Mouse (Mus musculus) c-Kit-positive CD71-positive TER-119-positive erythroid progenitor cells, embryonic 14.5 days (primary cell): ENCODE results near the gene Mta1.

Experiments
- DNase-seq: peaks from one replicate; pipeline ENCODE4 v3.0.0-alpha.2; 2013; ENCODE audit warnings: low spot score

The Mta1 gene

DNA sequence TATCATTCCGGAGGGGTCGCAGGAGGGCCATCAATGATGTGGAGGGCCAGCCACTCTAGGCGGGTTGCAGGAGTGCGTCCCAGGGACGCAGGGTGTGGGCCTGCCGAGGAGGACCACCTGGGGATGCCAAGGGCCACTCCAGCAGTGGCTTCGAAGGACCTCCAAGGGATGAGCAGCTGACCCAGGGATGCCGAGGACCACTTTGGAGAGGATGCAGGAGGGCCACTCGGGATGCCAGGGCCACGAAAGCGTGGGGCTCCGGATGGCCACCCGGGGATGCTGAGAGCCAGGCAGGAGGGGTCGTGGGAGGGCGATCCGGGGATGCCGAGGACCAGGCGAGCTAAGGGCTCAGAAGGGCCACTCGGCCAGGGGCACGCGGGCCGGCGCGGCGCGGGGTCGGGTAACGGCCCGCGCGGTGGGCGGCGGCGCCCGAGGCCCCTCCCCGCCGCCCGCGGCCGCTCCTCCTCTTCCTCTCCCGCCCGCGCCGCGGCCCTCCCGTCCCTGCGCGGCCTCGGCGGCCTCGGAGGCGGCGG lies at the start of gene Mta1:
Gene Mta1, plus strand, starts transcription at position 530 of the 533 bp plus-strand sequence.
- no peak for DNase-seq

DNA sequence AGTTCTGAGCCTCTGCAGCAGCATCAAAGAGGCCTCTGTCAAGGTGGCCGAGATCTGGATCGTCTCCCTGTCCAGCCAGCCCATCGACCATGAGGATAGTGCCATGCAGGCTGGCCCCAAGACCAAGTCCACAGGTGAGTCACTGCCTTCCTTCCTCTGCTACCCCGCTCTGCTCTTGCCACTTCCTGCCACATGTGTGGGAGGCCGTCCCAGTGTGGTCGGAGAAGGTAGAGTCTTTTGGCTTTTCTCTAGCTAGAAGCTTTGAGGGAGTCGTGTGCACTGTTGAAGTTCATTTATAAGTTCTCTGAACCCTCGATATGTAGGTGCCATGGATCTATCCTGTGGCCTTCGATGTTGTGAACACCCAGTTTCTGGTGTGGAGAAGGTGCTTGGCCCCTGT lies 48.2 kb upstream of the Mta1 start:
- no peak for DNase-seq

- no peak for DNase-seq
Measured at GRCm38 (mm10) chr12:113050671-113051070, 47.4 kb upstream of the Mta1 start.

DNA sequence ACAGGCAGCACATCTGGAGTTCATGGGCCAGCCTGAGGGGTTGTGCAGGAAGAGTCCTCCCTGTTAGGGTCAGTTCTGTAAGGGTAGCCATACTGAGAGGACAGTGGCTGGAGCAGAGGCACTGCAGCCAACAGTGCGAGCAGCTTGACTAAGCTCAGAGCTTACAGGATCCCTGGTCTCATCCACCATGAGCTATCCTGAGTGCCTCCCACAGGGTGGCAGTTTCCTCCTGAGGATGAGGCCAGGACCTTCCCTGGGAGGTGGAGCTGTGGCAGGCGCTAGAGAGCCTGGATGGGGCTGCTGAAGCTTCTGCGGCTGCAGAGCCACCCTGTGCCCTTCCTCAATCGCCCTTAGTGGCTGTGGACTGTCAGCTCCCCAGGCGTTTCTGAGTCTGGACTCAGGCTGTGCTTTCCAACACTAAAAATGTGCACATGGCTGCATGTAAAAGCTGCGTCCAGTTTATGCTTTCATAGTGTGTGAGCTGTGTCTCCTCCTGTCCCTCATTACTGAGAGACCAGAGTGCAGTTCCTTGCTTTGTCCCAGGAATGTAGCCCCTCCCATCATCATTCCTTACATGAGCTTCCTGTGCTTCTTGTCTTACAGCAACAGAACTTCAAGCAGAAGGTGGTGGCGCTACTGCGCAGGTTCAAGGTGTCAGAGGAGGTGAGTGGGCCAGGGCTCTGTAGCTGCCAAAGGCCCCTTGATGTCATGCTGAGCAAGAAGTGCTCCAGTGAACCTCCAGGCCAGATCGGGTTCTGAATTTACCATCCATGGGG lies 46.3 kb upstream of the Mta1 start:
- no peak for DNase-seq

GRCm38 (mm10) chr12:113056089-113056488 lies 42.0 kb upstream of the Mta1 start:
- no peak for DNase-seq

- DNase-seq = no peak
Measured at GRCm38 (mm10) chr12:113060178-113060577, 37.9 kb upstream of the Mta1 start.

- no peak for DNase-seq
Measured at GRCm38 (mm10) chr12:113061606-113062005, 36.5 kb upstream of the Mta1 start.

- DNase-seq = no peak
Measured at GRCm38 (mm10) chr12:113062201-113062600, 35.9 kb upstream of the Mta1 start.

DNA sequence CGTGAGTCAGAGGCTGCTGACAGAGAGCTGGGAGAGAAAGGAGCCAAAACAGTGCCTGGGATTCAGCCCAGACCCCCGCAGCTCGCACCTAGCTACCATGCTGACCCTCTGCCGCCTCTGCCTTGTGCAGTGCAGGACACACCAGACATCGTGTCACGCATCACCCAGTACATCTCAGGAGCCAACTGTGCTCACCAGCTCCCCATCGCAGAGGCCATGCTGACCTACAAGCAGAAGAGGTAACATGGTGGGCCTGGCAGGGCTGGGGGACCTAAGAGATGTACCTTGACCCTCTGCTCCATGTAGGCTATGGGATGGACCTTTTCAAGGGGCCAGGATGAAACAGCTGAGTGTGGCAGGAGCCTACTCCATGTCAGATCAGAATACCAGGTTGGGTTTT lies 34.4 kb upstream of the Mta1 start:
- DNase-seq = no peak

- no peak for DNase-seq
Measured at GRCm38 (mm10) chr12:113068002-113068401, 30.1 kb upstream of the Mta1 start.

DNA sequence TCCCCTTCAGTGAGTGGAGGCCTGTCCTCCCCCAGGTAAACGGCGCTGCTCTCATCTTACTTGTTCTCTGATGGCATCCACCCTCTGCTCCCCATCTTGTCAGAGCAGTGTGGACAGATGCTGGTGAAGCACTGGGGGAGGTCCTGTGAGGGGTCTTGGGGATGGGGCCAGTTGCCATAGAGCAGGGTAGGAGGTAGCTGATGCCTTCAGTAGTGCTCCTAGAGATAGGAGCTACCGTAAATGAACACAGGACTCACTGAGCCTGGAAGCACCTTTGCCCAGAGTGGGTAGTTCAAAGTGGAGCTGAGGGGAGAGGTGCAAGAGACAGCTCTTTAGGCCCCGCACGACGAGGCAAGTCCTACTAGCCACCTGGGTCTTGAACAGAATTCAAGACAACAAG lies 28.7 kb upstream of the Mta1 start:
- DNase-seq = no peak

- DNase-seq = no peak
Measured at GRCm38 (mm10) chr12:113071321-113071720, 26.8 kb upstream of the Mta1 start.

- no peak for DNase-seq
Measured at GRCm38 (mm10) chr12:113071827-113072226, 26.3 kb upstream of the Mta1 start.

GRCm38 (mm10) chr12:113073420-113074328 lies 24.4 kb upstream of the Mta1 start:
- DNase-seq = no peak

DNA sequence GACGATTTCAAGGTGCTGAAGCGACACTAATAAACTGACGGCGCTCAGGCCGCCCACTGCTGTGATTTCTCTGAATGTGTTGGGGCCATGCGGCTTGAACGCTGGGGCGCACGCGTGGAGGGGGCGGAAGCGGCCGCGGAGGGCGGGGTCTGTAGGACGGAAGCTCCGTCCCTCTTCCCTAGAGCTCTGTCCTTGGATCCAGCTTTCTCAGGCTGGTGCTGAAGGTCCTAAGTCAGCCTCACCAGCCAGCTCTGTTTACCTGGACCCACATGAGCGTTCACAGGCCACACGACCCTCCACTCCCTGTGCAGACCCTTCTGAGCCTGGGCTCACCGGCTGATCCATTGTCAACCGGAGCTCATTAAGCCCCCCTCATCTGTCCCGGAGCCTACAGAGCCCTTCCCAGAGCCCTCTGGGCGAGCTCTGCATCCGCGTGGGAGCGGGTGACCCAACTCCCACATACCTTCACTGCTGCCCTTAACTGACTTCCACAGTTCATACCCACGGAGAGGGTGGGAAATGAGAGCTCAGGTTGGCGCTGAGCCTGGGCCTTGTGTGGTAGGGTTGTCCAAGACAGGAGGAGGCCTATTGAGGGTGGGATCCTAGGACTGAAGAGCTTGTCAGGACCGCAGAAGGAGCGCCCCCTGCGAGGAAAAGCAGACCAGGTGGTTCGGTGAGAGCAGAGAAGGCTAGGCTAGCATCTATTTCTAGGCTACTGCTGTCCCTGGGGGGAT lies 23.6 kb upstream of the Mta1 start, which contains the start of gene Tex22:
Gene Tex22, plus strand, starts transcription at position 174 of the 734 bp plus-strand sequence.
- DNase-seq = peak; percentile 60

DNA sequence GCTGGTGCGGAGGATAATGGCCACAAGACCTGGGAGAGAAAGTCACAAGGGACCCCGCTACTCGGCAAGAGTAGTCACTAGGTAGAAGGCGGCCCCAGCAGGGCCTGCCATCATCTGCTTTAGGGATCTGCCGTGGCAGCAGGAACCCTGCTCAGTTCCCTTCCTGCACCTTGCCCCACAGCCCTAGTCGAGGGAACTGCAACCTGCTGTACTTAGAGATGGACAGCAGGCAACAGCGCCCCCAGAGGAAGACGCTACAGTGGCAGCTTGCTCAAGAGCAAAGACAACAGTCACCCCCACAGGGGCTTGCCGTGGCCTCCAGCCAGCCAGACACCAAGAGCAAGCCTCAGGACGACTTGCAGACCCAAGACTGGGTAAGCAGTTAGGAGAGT lies 23.0 kb upstream of the Mta1 start:
- DNase-seq = peak; percentile 80

GRCm38 (mm10) chr12:113075486-113075885 lies 22.6 kb upstream of the Mta1 start:
- DNase-seq = no peak

DNA sequence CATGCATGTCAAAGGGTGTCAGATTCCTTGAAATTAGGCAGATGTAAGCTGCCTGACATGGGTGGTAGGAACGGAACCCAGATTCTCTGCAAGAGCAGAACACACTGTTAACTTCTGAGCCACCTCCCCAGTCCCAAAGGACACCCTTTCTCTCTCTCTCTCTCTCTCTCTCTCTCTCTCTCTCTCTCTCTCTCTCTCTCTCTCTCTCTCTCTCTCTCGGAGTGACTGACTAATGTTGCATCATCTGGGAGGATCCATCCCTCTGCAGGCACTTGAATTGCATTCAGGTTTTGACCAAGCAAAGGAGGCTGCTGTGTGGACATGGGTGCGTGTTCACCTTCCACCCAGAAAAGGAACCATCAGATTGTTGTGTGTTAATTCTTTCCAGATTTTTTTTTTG lies 10.8 kb upstream of the Mta1 start:
- DNase-seq = no peak

- no peak for DNase-seq
Measured at GRCm38 (mm10) chr12:113088026-113088425, 10.1 kb upstream of the Mta1 start.

DNA sequence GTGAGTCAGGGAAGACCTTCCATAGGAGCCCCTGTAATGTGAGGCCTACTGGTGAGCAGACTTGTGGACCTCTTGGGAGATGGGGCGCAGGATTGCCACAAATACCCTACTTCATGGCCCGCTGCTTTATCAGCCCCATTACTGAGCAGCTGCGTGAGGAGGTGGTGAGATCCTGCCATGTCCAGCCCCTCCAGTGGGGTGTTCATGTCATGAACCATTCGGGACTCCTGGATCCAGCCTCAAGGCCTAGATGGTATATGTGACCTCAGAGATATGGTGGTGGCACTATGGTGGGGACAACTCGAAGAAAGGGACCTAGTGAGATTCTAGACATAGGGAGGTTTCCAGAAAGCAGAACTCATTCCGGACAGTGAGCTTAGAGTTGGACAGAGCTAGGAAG lies 9.0 kb upstream of the Mta1 start:
- DNase-seq = no peak

DNA sequence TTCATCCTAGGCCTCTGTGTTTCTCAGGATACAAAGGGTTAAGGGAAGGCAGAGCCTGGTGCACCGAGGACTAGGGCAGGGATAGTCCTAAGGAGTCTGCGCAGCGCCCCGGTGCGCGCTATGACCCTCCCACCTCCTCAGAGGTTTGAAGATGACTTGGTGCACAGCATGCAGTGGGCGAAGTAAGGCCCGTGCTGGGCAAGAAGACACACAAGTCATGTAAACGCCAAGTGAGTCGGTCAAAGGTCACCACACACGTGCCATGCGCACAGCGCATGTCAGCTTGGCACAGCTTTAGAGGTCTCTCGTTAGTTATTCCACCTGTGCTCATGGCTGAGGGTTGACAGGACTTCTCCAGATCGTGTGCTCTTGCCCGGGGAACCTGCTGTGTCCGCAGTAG lies 8.0 kb upstream of the Mta1 start:
- no peak for DNase-seq

GRCm38 (mm10) chr12:113097040-113097439 lies 1.0 kb upstream of the Mta1 start:
- DNase-seq = no peak
